Mouse (Mus musculus) heart, postnatal 0 days (tissue): ENCODE data around the gene Tspan3.

ENCODE experiments used
- CTCF ChIP-seq: IDR thresholded peaks from 2 replicates; pipeline ENCODE4 v1.5.1; 2016; ENCODE audit warnings: antibody characterized with exemption, control low read depth, low read depth
- EP300 ChIP-seq: IDR thresholded peaks from 2 replicates; pipeline ENCODE4 v1.6.1; 2016; ENCODE audit warnings: antibody characterized with exemption, low read depth

DNA sequence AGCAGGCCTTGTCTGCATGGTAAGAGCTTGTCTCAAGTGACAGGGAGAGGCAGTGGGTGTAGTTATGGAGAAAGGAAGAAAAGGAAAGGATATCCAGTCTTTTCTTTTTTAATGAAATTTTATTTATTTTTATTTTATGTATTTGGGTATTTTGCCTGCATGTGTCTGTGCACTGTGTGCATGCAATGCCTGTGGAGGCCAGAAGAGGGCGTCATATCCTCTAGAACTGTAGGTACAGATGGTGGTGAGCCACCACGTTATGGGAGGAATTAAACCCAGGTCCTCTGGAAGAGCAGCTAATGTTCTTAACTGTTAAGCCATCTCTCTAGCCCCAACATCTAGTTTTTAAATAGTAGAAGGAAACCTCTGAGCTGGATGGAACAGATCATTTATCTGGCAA lies 73.2 kb downstream of the Tspan3 start:
- no peak for TF ChIP-seq CTCF
- no peak for TF ChIP-seq EP300
